Mouse (Mus musculus): ENCODE measurements around the gene Zfp185. TPM values are rescaled to one million over a fixed set of nuclear protein-coding genes. Genes with fewer than 3 reads are reported as not detected.

Gene Zfp185
- polyA plus RNA-seq, 1 experiment: 1.3 TPM

- Histone ChIP-seq H3K27ac (ENCODE audit: control insufficient read depth, insufficient read depth, low read length) (no peak overlapping the region), H3K4me1 (replicated peaks; ENCODE audit: control insufficient read depth, insufficient read depth, low read length) (peaks cover 5% of the 10 kb centered on the region), H3K36me3 (ENCODE audit: control insufficient read depth, insufficient read depth, low read length) (no peaks in the 10 kb centered on the region), H3K4me3 (ENCODE audit: control insufficient read depth, insufficient read depth, low read length) (no peak overlapping the region), H3K27me3 (ENCODE audit: control insufficient read depth, insufficient read depth, low read length) (no peaks in the 10 kb centered on the region)
- TF ChIP-seq CTCF (IDR thresholded peaks at IDR 0.05; ENCODE audit: borderline replicate concordance, control insufficient read depth, extremely low read depth, insufficient read depth, low read length, poor library complexity): no peak
- no peak for TF ChIP-seq POLR2A (IDR thresholded peaks at IDR 0.05; ENCODE audit: control insufficient read depth, extremely low read depth, insufficient read depth, low read length, poor library complexity)
- WGBS: 92% methylated on average over 6 of the region's 6 CpGs
- DNase-seq: no peak
These were observed 4.3 kb upstream of the Zfp185 start for GRCm38 (mm10) chrX:72982831-72983230.

GRCm38 (mm10) chrX:72985607-72986006, 1.5 kb upstream of the Zfp185 start:
- no peaks in the 10 kb centered on the region for H3K27me3 ChIP-seq (ENCODE audit: control insufficient read depth, insufficient read depth, low read length)
- 15% methylated on average over 2 of the region's 2 CpGs for WGBS
- no peak overlapping the region for H3K27ac ChIP-seq (ENCODE audit: control insufficient read depth, insufficient read depth, low read length)
- H3K36me3 ChIP-seq (ENCODE audit: control insufficient read depth, insufficient read depth, low read length): no peaks in the 10 kb centered on the region
- TF ChIP-seq POLR2A (IDR thresholded peaks at IDR 0.05; ENCODE audit: control insufficient read depth, extremely low read depth, insufficient read depth, low read length, poor library complexity) (no peak), CTCF (IDR thresholded peaks at IDR 0.05; ENCODE audit: borderline replicate concordance, control insufficient read depth, extremely low read depth, insufficient read depth, low read length, poor library complexity) (no peak)
- H3K4me3 ChIP-seq (ENCODE audit: control insufficient read depth, insufficient read depth, low read length): no peak overlapping the region
- H3K4me1 ChIP-seq (replicated peaks; ENCODE audit: control insufficient read depth, insufficient read depth, low read length): peaks cover 5% of the 10 kb centered on the region
- no peak for DNase-seq

GRCm38 (mm10) chrX:72987520-72987905, 374 bp downstream of the Zfp185 start:
- TF ChIP-seq POLR2A (IDR thresholded peaks at IDR 0.05; ENCODE audit: control insufficient read depth, extremely low read depth, insufficient read depth, low read length, poor library complexity) (no peak), CTCF (IDR thresholded peaks at IDR 0.05; ENCODE audit: borderline replicate concordance, control insufficient read depth, extremely low read depth, insufficient read depth, low read length, poor library complexity) (no peak)
- Histone ChIP-seq H3K36me3 (ENCODE audit: control insufficient read depth, insufficient read depth, low read length) (no peaks in the 10 kb centered on the region), H3K27ac (ENCODE audit: control insufficient read depth, insufficient read depth, low read length) (no peak overlapping the region), H3K27me3 (ENCODE audit: control insufficient read depth, insufficient read depth, low read length) (no peaks in the 10 kb centered on the region), H3K4me3 (ENCODE audit: control insufficient read depth, insufficient read depth, low read length) (peak overlapping the region; percentile 60), H3K4me1 (replicated peaks; ENCODE audit: control insufficient read depth, insufficient read depth, low read length) (peaks cover 5% of the 10 kb centered on the region)
- no peak for DNase-seq
- WGBS: 10% methylated on average over 14 of the region's 14 CpGs

GRCm38 (mm10) chrX:72988431-72988830, 1.3 kb downstream of the Zfp185 start:
- Histone ChIP-seq H3K27me3 (ENCODE audit: control insufficient read depth, insufficient read depth, low read length) (no peaks in the 10 kb centered on the region), H3K4me3 (ENCODE audit: control insufficient read depth, insufficient read depth, low read length) (no peak overlapping the region), H3K27ac (ENCODE audit: control insufficient read depth, insufficient read depth, low read length) (no peak overlapping the region), H3K36me3 (ENCODE audit: control insufficient read depth, insufficient read depth, low read length) (no peaks in the 10 kb centered on the region), H3K4me1 (replicated peaks; ENCODE audit: control insufficient read depth, insufficient read depth, low read length) (peaks cover 5% of the 10 kb centered on the region)
- TF ChIP-seq POLR2A (IDR thresholded peaks at IDR 0.05; ENCODE audit: control insufficient read depth, extremely low read depth, insufficient read depth, low read length, poor library complexity) (no peak), CTCF (IDR thresholded peaks at IDR 0.05; ENCODE audit: borderline replicate concordance, control insufficient read depth, extremely low read depth, insufficient read depth, low read length, poor library complexity) (no peak)
- WGBS: 95% methylated on average over 3 of the region's 3 CpGs
- DNase-seq: no peak

- Histone ChIP-seq H3K4me3 (ENCODE audit: control insufficient read depth, insufficient read depth, low read length) (no peak overlapping the region), H3K27ac (ENCODE audit: control insufficient read depth, insufficient read depth, low read length) (no peak overlapping the region), H3K36me3 (ENCODE audit: control insufficient read depth, insufficient read depth, low read length) (no peaks in the 10 kb centered on the region), H3K27me3 (ENCODE audit: control insufficient read depth, insufficient read depth, low read length) (no peaks in the 10 kb centered on the region), H3K4me1 (replicated peaks; ENCODE audit: control insufficient read depth, insufficient read depth, low read length) (peaks cover 5% of the 10 kb centered on the region)
- WGBS: 75% methylated on average over 3 of the region's 3 CpGs
- DNase-seq: no peak
- TF ChIP-seq CTCF (IDR thresholded peaks at IDR 0.05; ENCODE audit: borderline replicate concordance, control insufficient read depth, extremely low read depth, insufficient read depth, low read length, poor library complexity): no peak
- no peak for TF ChIP-seq POLR2A (IDR thresholded peaks at IDR 0.05; ENCODE audit: control insufficient read depth, extremely low read depth, insufficient read depth, low read length, poor library complexity)
These were observed 3.4 kb downstream of the Zfp185 start for GRCm38 (mm10) chrX:72990581-72990980.

- peak; percentile 11 for DNase-seq
- Histone ChIP-seq H3K27ac (ENCODE audit: control insufficient read depth, insufficient read depth, low read length) (no peak overlapping the region), H3K27me3 (ENCODE audit: control insufficient read depth, insufficient read depth, low read length) (no peaks in the 10 kb centered on the region), H3K36me3 (ENCODE audit: control insufficient read depth, insufficient read depth, low read length) (no peaks in the 10 kb centered on the region), H3K4me1 (replicated peaks; ENCODE audit: control insufficient read depth, insufficient read depth, low read length) (peaks cover 2% of the 10 kb centered on the region; the same call in 1 of the 2 replicates), H3K4me3 (ENCODE audit: control insufficient read depth, insufficient read depth, low read length) (no peak overlapping the region)
- TF ChIP-seq CTCF (IDR thresholded peaks at IDR 0.05; ENCODE audit: borderline replicate concordance, control insufficient read depth, extremely low read depth, insufficient read depth, low read length, poor library complexity): no peak
- no peak for TF ChIP-seq POLR2A (IDR thresholded peaks at IDR 0.05; ENCODE audit: control insufficient read depth, extremely low read depth, insufficient read depth, low read length, poor library complexity)
- WGBS: 55% methylated on average over 5 of the region's 5 CpGs
These were observed 5.3 kb downstream of the Zfp185 start for GRCm38 (mm10) chrX:72992291-72992919.

GRCm38 (mm10) chrX:72995542-72995941, 8.4 kb downstream of the Zfp185 start:
- DNase-seq: no peak
- no peaks in the 10 kb centered on the region for H3K27me3 ChIP-seq (ENCODE audit: control insufficient read depth, insufficient read depth, low read length)
- no peaks in the 10 kb centered on the region for H3K36me3 ChIP-seq (ENCODE audit: control insufficient read depth, insufficient read depth, low read length)
- no peak overlapping the region for H3K4me3 ChIP-seq (ENCODE audit: control insufficient read depth, insufficient read depth, low read length)
- no peaks in the 10 kb centered on the region for H3K4me1 ChIP-seq (replicated peaks; ENCODE audit: control insufficient read depth, insufficient read depth, low read length)
- TF ChIP-seq POLR2A (IDR thresholded peaks at IDR 0.05; ENCODE audit: control insufficient read depth, extremely low read depth, insufficient read depth, low read length, poor library complexity): no peak
- no peak for TF ChIP-seq CTCF (IDR thresholded peaks at IDR 0.05; ENCODE audit: borderline replicate concordance, control insufficient read depth, extremely low read depth, insufficient read depth, low read length, poor library complexity)
- H3K27ac ChIP-seq (ENCODE audit: control insufficient read depth, insufficient read depth, low read length): no peak overlapping the region
- 34% methylated on average over 3 of the region's 3 CpGs for WGBS
